Mouse (Mus musculus) heart, embryonic 16.5 days (tissue): ENCODE results near the gene Chmp1a. TPM values are rescaled to one million over a fixed set of nuclear protein-coding genes. Genes with fewer than 3 reads are reported as not detected.
"Not testable (repeated sequence)": the region's sequence is repeated elsewhere in the genome, so short reads cannot be mapped to it uniquely, and the experiment has no call there.

ENCODE experiments used
- ATAC-seq: fragments of 200-750 bp; cut with Nextera tagmentation; replicated peaks from 2 replicates; pipeline ENCODE4 v1.8.0; 2017; ENCODE audit warnings: moderate number of reproducible peaks; ENCODE audit not compliant: insufficient read depth, low FRiP score; ENCODE audit errors: extremely low read depth
- H3K27ac ChIP-seq: fragments of 300-500 bp; sonication (generic); 2 replicates; pipeline ENCODE4 v1.5.1; 2014; ENCODE audit warnings: mild to moderate bottlenecking, low read length, control low read depth, moderate library complexity
- H3K27me3 ChIP-seq: fragments of 300-500 bp; sonication (generic); 2 replicates; pipeline ENCODE4 v1.6.1; 2014; ENCODE audit warnings: low read length, mixed read lengths; ENCODE audit not compliant: control insufficient read depth, insufficient read depth
- H3K36me3 ChIP-seq: fragments of 300-500 bp; sonication (generic); 2 replicates; pipeline ENCODE4 v1.6.1; 2014; ENCODE audit not compliant: control insufficient read depth, insufficient read depth
- H3K4me1 ChIP-seq: fragments of 300-500 bp; sonication (generic); 2 replicates; pipeline ENCODE4 v1.6.1; 2014; ENCODE audit warnings: low read length, mixed read lengths; ENCODE audit not compliant: control insufficient read depth, insufficient read depth
- H3K4me2 ChIP-seq: fragments of 300-500 bp; sonication (generic); 2 replicates; pipeline ENCODE4 v1.6.1; 2014; ENCODE audit warnings: low read depth, mild to moderate bottlenecking, control low read depth, low read length
- H3K4me3 ChIP-seq: fragments of 300-500 bp; sonication (generic); 2 replicates; pipeline ENCODE4 v1.5.1; 2014; ENCODE audit warnings: mild to moderate bottlenecking, control low read depth, low read length
- H3K9ac ChIP-seq: fragments of 300-500 bp; sonication (generic); 2 replicates; pipeline ENCODE4 v1.6.1; 2014; ENCODE audit warnings: low read length, control low read depth
- H3K9me3 ChIP-seq: fragments of 300-500 bp; sonication (generic); replicated peaks from 2 replicates; pipeline ENCODE4 v1.6.1; 2016; ENCODE audit warnings: low read length; ENCODE audit not compliant: control insufficient read depth
- WGBS: fragments of 180-500 bp; shearing (Covaris S2); extraction: QIAGEN DNeasy Blood & Tissue Kit; methylation state at CpG from one replicate; pipeline ENCODE4 v1.1.7; 2014; 5-methylcytosine and 5-hydroxymethylcytosine counted together
- polyA plus RNA-seq: library from polyadenylated mRNA; unstranded; fragments of >200 nt; fragmentation: Nextera tagmentation; extraction: Ambion mirVana; gene quantifications from 2 replicates; pipeline ENCODE4 v1.2.1, GENCODE M21; 2015

Gene Chmp1a
- polyA plus RNA-seq, 1 experiment from 2014 or later, result 108 TPM

GRCm38 (mm10) chr8:123234918-123235519 lies 22.5 kb upstream of the Chmp1a start:
- 29% methylated on average over 13 of the region's 13 CpGs for WGBS
- no peak for ATAC-seq

GRCm38 (mm10) chr8:123233760-123234159 lies 21.2 kb upstream of the Chmp1a start:
- Histone ChIP-seq H3K36me3 (no peaks in the 10 kb centered on the region), H3K4me3 (no peak overlapping the region), H3K27me3 (peaks cover 9% of the 10 kb centered on the region; the same call in 1 of the 2 replicates), H3K27ac (no peak overlapping the region), H3K9ac (no peak overlapping the region), H3K9me3 (no peaks in the 10 kb centered on the region), H3K4me1 (peaks cover 6% of the 10 kb centered on the region; the same call in 1 of the 2 replicates), H3K4me2 (no peak overlapping the region)
- WGBS, result 75% methylated on average over 11 of the region's 11 CpGs
- ATAC-seq, result no peak

More at GRCm38 (mm10) chr8:123234918-123235519, 22.5 kb upstream of the Chmp1a start:
- no peak overlapping the region for H3K27ac ChIP-seq
- H3K9me3 ChIP-seq, result no peaks in the 10 kb centered on the region
- peaks cover 6% of the 10 kb centered on the region; the same call in 1 of the 2 replicates for H3K4me1 ChIP-seq
- no peaks in the 10 kb centered on the region for H3K36me3 ChIP-seq
- H3K4me3 ChIP-seq, result peak overlapping the region; percentile 60
- peaks cover 9% of the 10 kb centered on the region; the same call in 1 of the 2 replicates for H3K27me3 ChIP-seq
- peak overlapping the region; percentile 84; the same call in 1 of the 2 replicates for H3K9ac ChIP-seq
- peak overlapping the region; percentile 88 for H3K4me2 ChIP-seq

- ATAC-seq, result no peak
- whole genome bisulfite sequencing, result 59% methylated on average over 13 of the region's 13 CpGs
- Histone ChIP-seq H3K27ac (no peak overlapping the region), H3K36me3 (no peaks in the 10 kb centered on the region), H3K4me3 (no peak overlapping the region), H3K4me2 (no peak overlapping the region), H3K4me1 (peaks cover 6% of the 10 kb centered on the region; the same call in 1 of the 2 replicates), H3K9ac (no peak overlapping the region), H3K9me3 (no peaks in the 10 kb centered on the region), H3K27me3 (peaks cover 9% of the 10 kb centered on the region; the same call in 1 of the 2 replicates)
These were observed 20.7 kb upstream of the Chmp1a start for GRCm38 (mm10) chr8:123233300-123233699.

- Histone ChIP-seq H3K4me1 (peaks cover 6% of the 10 kb centered on the region; the same call in 1 of the 2 replicates), H3K4me3 (no peak overlapping the region), H3K4me2 (no peak overlapping the region), H3K27me3 (peaks cover 9% of the 10 kb centered on the region; the same call in 1 of the 2 replicates), H3K9ac (no peak overlapping the region), H3K36me3 (no peaks in the 10 kb centered on the region), H3K9me3 (no peaks in the 10 kb centered on the region), H3K27ac (no peak overlapping the region)
- WGBS, result 38% methylated on average over 7 of the region's 7 CpGs
- ATAC-seq, result no peak
These were observed 20.0 kb upstream of the Chmp1a start for GRCm38 (mm10) chr8:123232553-123232952.

GRCm38 (mm10) chr8:123231742-123232141 lies 19.2 kb upstream of the Chmp1a start:
- ATAC-seq, result no peak
- no peaks in the 10 kb centered on the region for H3K9me3 ChIP-seq
- no peak overlapping the region for H3K9ac ChIP-seq
- H3K4me1 ChIP-seq, result peaks cover 6% of the 10 kb centered on the region; the same call in 1 of the 2 replicates
- peaks cover 9% of the 10 kb centered on the region; the same call in 1 of the 2 replicates for H3K27me3 ChIP-seq
- no peaks in the 10 kb centered on the region for H3K36me3 ChIP-seq
- no peak overlapping the region for H3K4me3 ChIP-seq
- WGBS, result 53% methylated on average over 5 of the region's 5 CpGs
- H3K27ac ChIP-seq, result no peak overlapping the region
- no peak overlapping the region for H3K4me2 ChIP-seq

GRCm38 (mm10) chr8:123230326-123230725 lies 17.8 kb upstream of the Chmp1a start:
- not testable (repeated sequence) for H3K36me3 ChIP-seq, H3K27ac ChIP-seq, H3K4me3 ChIP-seq, H3K4me1 ChIP-seq, H3K9ac ChIP-seq, H3K4me2 ChIP-seq, ATAC-seq, H3K27me3 ChIP-seq, H3K9me3 ChIP-seq
- 82% methylated on average over 8 of the region's 11 CpGs for WGBS

- no peak overlapping the region for H3K9ac ChIP-seq
- H3K4me3 ChIP-seq, result no peak overlapping the region
- no peaks in the 10 kb centered on the region for H3K9me3 ChIP-seq
- no peaks in the 10 kb centered on the region; the same call in 1 of the 2 replicates for H3K36me3 ChIP-seq
- H3K4me1 ChIP-seq, result peaks cover 11% of the 10 kb centered on the region
- 100% methylated on average over 1 of the region's 1 CpGs for WGBS
- no peaks in the 10 kb centered on the region for H3K27me3 ChIP-seq
- H3K4me2 ChIP-seq, result no peak overlapping the region
- no peak overlapping the region for H3K27ac ChIP-seq
- ATAC-seq, result no peak
These were observed 15.9 kb upstream of the Chmp1a start for GRCm38 (mm10) chr8:123228416-123228815.

- H3K36me3 ChIP-seq, result no peaks in the 10 kb centered on the region; the same call in 1 of the 2 replicates
- H3K4me3 ChIP-seq, result peak within 1 kb of the TSS; percentile 88
- no peaks in the 10 kb centered on the region for H3K9me3 ChIP-seq
- WGBS, result 3% methylated on average over 59 of the region's 59 CpGs
- H3K27me3 ChIP-seq, result no peaks in the 10 kb centered on the region
- peak; percentile 86 for ATAC-seq
- H3K4me1 ChIP-seq, result peaks cover 11% of the 10 kb centered on the region
- peak within 1 kb of the TSS; percentile 85 for H3K27ac ChIP-seq
- H3K9ac ChIP-seq, result peak within 1 kb of the TSS; percentile 97
- peak within 1 kb of the TSS; percentile 98 for H3K4me2 ChIP-seq
These were observed 12.0 kb upstream of the Chmp1a start, which contains the start of gene Cdk10 for GRCm38 (mm10) chr8:123224278-123225266. TSS of gene Cdk10 (plus strand) at chr8:123224842.
